Mouse (Mus musculus) fat pad, adult 2 months (tissue): Measurements from ENCODE around the gene Gja5.
"Not testable (repeated sequence)": the region's sequence is repeated elsewhere in the genome, so short reads cannot be mapped to it uniquely, and the experiment has no call there.

ENCODE experiments used
- DNase-seq: peaks from one replicate; pipeline ENCODE4 v3.0.0-alpha.2; 2011; ENCODE audit warnings: low read depth, low spot score; ENCODE audit errors: extremely low read depth

Gja5 gene

GRCm38 (mm10) chr3:97032053-97032496, 127.6 kb downstream of the Gja5 start:
- DNase-seq, result no peak

GRCm38 (mm10) chr3:97035558-97035957, 131.1 kb downstream of the Gja5 start:
- no peak for DNase-seq

DNA sequence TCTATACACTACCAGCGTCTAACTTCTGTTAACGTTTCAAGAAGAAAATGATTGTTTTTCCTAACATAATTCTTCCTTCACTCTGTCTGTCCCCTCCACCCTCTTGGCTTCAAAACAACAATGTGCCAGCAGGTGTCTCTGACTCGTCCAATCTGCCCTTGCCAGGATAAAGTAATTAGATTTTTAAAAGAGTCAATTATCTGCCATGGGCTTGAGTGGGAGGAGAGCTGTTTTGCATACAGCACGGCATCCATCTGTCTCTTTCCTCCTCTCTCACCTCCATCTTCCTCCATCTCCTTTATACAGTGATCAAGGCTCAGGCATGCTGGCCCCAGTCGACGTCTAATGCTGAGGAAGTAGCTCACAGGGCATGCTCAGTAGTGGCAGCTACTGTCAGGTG, 132.6 kb downstream of the Gja5 start:
- no peak for DNase-seq

- DNase-seq, result no peak
Observed at GRCm38 (mm10) chr3:97039721-97040120, 135.2 kb downstream of the Gja5 start.

GRCm38 (mm10) chr3:97044188-97044587, 139.7 kb downstream of the Gja5 start:
- DNase-seq, result no peak

- no peak for DNase-seq
Observed at GRCm38 (mm10) chr3:97047757-97048156, 143.3 kb downstream of the Gja5 start.

DNA sequence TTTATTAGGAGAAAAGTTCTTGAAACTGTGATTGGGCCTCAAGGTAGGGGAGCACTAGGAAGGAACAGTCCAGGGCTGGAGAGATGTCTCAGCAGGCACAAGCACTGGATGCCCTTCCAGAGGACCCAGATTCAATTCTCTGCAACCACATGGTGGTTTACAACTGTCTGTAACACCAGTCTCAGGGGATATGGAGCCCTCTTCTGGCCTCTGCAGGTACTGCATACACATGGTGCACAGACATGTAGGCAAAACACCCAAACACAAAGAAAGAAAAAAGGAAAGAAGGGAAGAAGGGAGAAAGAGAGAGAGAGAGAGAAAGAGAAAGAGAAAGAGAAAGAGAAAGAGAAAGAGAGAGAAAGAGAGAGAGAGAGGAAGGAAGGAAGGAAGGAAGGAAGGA, 143.9 kb downstream of the Gja5 start:
- no peak for DNase-seq

GRCm38 (mm10) chr3:97051264-97051744, 146.8 kb downstream of the Gja5 start:
- no peak for DNase-seq

DNA sequence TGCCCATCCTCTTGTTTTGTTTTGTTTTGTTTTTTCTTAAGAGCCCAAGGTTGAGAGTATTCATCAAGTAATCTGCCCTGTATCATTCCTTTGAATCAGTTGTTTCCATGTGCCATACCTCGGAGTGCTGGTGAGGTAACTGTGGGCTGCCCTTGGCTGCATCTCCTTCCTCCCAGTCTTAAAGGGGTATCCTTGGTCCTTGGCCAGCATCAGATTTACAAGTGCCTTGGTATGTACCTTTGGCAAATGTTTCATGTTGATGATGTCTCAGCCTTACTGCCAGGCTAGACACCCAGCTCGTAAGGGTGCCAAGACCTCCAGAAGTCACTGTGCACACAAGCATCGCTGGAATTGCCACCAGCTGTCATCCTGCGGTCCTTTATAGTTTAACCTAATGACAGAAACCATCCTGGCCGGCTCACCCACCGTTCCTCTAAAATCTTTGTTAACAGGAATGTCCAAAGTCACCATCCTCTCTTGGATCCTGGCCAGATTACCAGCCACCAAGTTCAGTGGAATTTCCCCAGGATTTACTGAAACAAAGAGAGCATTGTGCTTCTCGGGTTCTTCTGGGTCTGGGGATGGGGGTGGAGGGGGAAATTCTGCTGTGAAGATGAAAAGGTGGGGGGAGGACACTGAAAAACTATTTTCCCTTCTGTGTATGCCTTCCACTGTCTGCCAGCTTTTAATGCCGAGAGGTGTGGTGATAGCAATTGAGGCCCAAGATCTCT, 147.7 kb downstream of the Gja5 start:
- no peak for DNase-seq

DNA sequence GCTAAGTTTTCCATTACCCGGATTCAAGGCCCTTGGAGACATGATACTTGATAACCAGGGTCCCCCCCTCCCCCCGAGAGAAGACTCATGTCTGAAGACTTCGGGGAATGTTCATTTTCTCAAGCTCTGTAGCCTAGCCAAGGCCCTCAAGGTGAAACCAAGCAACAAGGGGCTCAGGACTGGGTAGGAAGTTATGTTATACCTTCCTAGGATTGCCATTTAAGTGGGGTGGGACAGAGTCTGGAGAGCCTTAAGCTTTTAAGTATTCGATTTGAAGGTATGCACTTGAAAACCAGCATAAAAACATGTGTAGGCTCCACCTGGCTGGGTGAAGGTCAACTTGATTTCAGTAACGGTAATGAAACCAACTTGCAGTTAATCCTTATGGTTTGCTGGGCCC, 154.2 kb downstream of the Gja5 start:
- DNase-seq, result no peak

DNA sequence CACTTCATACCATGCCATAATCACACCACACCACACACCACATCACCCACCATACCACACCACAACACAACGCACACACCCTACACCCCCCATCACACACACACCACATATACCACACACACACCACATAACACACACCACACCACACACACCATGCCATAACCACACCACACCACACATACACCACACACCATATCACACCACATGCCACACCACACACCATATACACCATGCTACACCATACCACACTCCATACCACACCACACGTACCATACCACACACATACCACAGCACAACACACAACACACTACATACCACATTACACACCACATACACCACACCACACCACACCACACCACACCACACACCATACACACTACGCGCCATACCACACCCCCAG, 155.6 kb downstream of the Gja5 start:
- no peak for DNase-seq

DNA sequence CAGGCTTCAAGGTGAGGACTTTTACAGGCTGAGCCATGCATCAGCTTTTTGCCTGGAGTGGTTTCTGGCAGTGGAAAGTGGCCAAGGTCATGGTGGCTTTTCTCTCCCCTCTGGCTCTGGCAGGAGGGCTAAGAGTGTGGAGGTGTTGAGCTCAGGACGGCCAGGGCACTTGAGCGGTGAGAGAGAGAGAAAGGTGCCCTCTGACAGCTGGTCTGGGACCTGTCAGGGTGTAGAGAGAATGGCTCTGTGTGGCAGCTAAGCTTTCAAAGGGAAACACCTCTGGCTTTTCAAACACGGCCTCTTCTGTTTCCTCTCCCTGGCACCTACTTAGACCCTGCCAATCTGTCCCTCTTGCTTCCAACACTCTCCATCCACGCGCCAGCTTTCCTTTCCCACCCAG, 158.3 kb downstream of the Gja5 start:
- no peak for DNase-seq

DNA sequence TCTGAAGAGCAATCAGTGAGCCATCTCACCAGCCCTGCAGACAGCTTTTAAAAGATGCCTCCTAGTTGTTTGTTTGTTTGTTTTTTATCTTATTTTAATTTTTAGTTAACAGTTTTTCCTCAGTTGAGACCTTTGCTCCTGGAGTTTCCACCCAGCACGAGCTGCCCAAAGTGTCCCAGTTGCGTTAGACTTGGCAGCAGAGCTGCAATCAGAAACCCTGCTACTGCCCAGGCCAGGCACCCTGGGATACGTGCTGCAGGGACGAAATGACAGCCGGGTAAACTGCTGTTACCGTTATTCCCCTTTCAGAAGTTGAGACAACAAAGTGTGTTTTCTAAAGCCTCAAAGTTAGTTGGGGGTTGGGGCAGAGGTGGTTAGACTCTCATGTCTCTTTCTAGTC, 159.6 kb downstream of the Gja5 start:
- no peak for DNase-seq

GRCm38 (mm10) chr3:97069589-97069988, 165.1 kb downstream of the Gja5 start:
- DNase-seq, result not testable (repeated sequence)

GRCm38 (mm10) chr3:97071916-97072315, 167.4 kb downstream of the Gja5 start:
- not testable (repeated sequence) for DNase-seq

GRCm38 (mm10) chr3:97072361-97072760, 167.9 kb downstream of the Gja5 start:
- DNase-seq, result not testable (repeated sequence)

DNA sequence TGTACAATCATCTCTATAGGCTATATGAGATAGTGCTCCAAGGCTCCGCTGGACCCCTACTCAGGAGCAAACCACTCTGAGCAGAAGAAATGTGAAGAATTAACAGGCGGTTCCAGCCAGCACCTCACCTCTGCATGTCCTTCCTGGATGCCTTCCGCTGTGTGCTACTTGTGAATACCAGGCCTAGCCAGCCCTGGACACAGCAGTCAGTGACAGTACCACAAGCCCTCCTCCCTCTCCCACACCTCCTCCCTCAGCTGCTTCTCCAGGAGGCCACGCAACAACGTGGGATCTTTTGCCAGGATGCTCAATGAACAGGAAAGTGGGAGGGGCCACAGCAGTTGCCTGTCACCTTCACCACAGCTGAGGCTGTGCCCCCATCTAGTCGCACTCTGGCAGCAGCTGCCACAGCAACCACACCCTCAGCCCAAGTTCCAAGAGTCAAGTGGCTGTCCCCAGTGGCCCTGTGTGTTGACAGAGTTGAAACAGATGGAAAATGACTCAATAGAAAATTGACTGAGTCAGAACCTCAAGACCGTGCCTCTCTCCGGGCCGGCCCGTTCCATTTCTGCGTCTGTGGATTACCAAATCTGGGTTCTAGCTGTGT, 171.4 kb downstream of the Gja5 start:
- DNase-seq, result not testable (repeated sequence)

- no peak for DNase-seq
Observed at GRCm38 (mm10) chr3:97076412-97076811, 171.9 kb downstream of the Gja5 start.

DNA sequence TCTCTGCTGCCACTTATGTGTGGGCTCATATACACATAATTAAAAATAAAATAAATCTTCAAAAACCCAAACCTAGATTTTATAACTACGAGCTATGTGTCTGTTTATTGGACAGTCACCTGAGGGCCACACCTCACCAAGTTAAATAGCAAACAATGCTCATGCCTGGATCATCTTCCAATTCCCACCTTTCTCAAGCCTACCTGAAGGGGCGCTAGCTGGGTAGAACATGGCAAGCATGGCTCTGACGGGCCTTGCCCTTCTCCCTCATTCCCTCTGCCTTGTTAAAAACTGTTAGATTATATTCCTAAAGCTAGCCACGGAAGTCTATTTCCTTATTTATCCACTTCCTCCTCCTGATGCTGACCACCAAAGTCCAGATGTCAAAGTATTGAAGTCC, 173.9 kb downstream of the Gja5 start:
- no peak for DNase-seq

DNA sequence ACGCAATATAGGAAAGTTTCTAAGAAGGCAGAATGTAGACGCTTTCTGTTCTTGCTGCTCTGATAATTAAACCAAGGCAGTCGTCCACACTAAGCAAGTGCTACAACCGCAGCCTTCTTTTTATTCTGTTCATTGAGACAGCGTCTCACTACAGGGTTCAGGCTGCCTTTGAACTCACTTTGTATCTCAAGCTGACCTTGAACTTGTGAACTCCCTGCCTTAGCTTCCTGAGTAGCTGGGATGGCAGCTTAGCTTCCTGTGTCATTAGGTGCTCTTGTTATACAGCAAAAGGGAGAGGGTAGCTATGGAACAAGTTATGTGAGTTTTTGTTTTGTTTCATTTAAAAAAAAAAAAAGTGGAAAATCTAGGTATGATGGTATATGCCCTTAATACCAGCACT, 177.7 kb downstream of the Gja5 start:
- DNase-seq, result no peak

DNA sequence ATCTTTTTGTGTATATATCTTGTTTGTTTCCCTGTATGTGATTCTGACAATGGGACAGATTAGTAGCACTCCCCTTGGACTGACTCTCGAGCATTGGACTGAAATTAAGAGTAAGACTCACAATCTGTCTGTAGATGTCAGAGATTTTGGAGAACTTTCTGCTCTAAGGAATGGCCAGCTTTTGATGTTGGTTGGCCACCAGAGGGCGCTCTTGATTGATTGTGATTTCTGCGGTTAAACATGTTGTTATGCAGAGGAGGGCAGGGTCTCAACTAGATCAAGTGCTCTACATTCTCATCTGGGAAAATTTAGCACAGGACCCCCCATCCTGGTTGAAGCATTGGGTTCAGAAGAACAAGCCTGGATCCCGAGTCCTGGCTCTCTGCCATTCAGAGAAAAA, 182.8 kb downstream of the Gja5 start:
- no peak for DNase-seq

GRCm38 (mm10) chr3:97088291-97088690, 183.8 kb downstream of the Gja5 start:
- not testable (repeated sequence) for DNase-seq

GRCm38 (mm10) chr3:97091971-97092370, 187.5 kb downstream of the Gja5 start:
- DNase-seq, result not testable (repeated sequence)
